Mouse (Mus musculus): ENCODE measurements around the gene Zzef1. TPM values are rescaled to one million over a fixed set of nuclear protein-coding genes. Genes with fewer than 3 reads are reported as not detected.

The Zzef1 gene
- polyA plus RNA-seq (2014; fragmentation: Illumina TruSeq; extraction: RNeasy Lipid Tissue Mini Kit (QIAGEN cat#74804); ENCODE audit: low read depth, low replicate concordance), result 14.3 TPM

GRCm38 (mm10) chr11:72795455-72796295, at the start of gene Zzef1, which contains the start of gene Cyb5d2:
Gene Zzef1 (plus strand): TSS chr11:72796226.
Gene Cyb5d2 (minus strand): TSS chr11:72796142.

GRCm38 (mm10) chr11:72961072-72961980, 165.3 kb downstream of the Zzef1 start, which contains the start of gene Atp2a3:
Gene Atp2a3 (plus strand): TSS chr11:72961169.

Other genes with a start within 250 kb of the Zzef1 start
- gene Spns3, start 245.7 kb upstream of the Zzef1 start, polyA plus RNA-seq (2014; fragmentation: Illumina TruSeq; extraction: RNeasy Lipid Tissue Mini Kit (QIAGEN cat#74804); ENCODE audit: low read depth, low replicate concordance), result not detected
- 176 TPM for gene Ube2g1, start 188.9 kb upstream of the Zzef1 start, polyA plus RNA-seq (2014; fragmentation: Illumina TruSeq; extraction: RNeasy Lipid Tissue Mini Kit (QIAGEN cat#74804); ENCODE audit: low read depth, low replicate concordance)
- gene Ankfy1, start 106.2 kb upstream of the Zzef1 start, polyA plus RNA-seq (2014; fragmentation: Illumina TruSeq; extraction: RNeasy Lipid Tissue Mini Kit (QIAGEN cat#74804); ENCODE audit: low read depth, low replicate concordance), result 48.9 TPM
- 22.7 TPM for gene Cyb5d2, start 84 bp upstream of the Zzef1 start, polyA plus RNA-seq (2014; fragmentation: Illumina TruSeq; extraction: RNeasy Lipid Tissue Mini Kit (QIAGEN cat#74804); ENCODE audit: low read depth, low replicate concordance)
- gene Atp2a3, start 164.9 kb downstream of the Zzef1 start, polyA plus RNA-seq (2014; fragmentation: Illumina TruSeq; extraction: RNeasy Lipid Tissue Mini Kit (QIAGEN cat#74804); ENCODE audit: low read depth, low replicate concordance), result 4.1 TPM
- gene P2rx1, start 202.9 kb downstream of the Zzef1 start, polyA plus RNA-seq (2014; fragmentation: Illumina TruSeq; extraction: RNeasy Lipid Tissue Mini Kit (QIAGEN cat#74804); ENCODE audit: low read depth, low replicate concordance), result not detected
- 0.41 TPM for gene Camkk1, start 222.8 kb downstream of the Zzef1 start, polyA plus RNA-seq (2014; fragmentation: Illumina TruSeq; extraction: RNeasy Lipid Tissue Mini Kit (QIAGEN cat#74804); ENCODE audit: low read depth, low replicate concordance)